Mouse (Mus musculus) urinary bladder, postnatal 4 days (tissue): ENCODE measurements around the gene Zfp809.

ENCODE experiments used
- DNase-seq, 2 experiments: peaks; one replicate each; pipeline ENCODE4 v3.0.0; 2021 to 2022; ENCODE audit warnings: low spot score in 2 of 2

The Zfp809 gene

DNA sequence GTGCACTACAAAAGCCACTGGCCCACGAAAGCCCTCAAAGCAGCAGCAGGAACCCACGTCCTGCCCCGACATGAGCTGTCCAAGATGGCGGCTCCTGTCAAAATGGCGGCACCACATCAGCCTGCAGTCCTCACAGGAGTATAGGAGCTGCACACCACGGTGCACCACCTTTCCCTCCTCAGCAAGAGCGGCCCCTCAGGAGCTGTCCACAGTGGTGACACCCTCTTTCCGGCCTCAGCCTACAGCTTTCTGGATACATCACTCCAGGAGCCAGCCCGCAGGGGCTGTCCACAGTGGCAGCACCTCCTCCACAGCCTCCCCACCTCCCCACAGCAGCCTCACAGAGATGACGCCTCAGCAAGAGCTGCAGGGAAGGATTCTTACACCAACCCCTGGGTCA lies 37.1 kb downstream of the Zfp809 start:
- DNase-seq: no peak

- DNase-seq: no peak
Measured at GRCm38 (mm10) chr9:22268886-22269285, 43.4 kb downstream of the Zfp809 start.

GRCm38 (mm10) chr9:22278733-22279132 lies 53.2 kb downstream of the Zfp809 start:
- no peak for DNase-seq
